Mouse (Mus musculus): Measurements from ENCODE around the gene Cep104. TPM values are rescaled to one million over a fixed set of nuclear protein-coding genes. Genes with fewer than 3 reads are reported as not detected.
A peak's percentile ranks its signal among the peaks of the same experiment; 100 is the strongest.

The Cep104 gene
- 43.4 and 46.6 TPM in 2 replicates for polyA plus RNA-seq (2012; rRNA removed)

- peaks cover 8% of the 10 kb centered on the region for H3K4me1 ChIP-seq (ENCODE audit: control insufficient read depth, insufficient read depth, low read length)
- no peaks in the 10 kb centered on the region; the same call in none of the 2 replicates for H3K36me3 ChIP-seq (ENCODE audit: control insufficient read depth, insufficient read depth, low read length)
- TF ChIP-seq CTCF (IDR thresholded peaks at IDR 0.05; ENCODE audit: control insufficient read depth, insufficient read depth, insufficient replicate concordance, low read depth, low read length): 0 out of 2 replicates have a peak, but pooled peaks have one; percentile 16
- TF ChIP-seq POLR2A (IDR thresholded peaks at IDR 0.05; ENCODE audit: control insufficient read depth, low read depth, low read length): peak; percentile 92
- H3K27me3 ChIP-seq (ENCODE audit: control insufficient read depth, insufficient read depth, low read length): no peaks in the 10 kb centered on the region
- peak within 1 kb of the TSS; percentile 68 for H3K27ac ChIP-seq (ENCODE audit: control insufficient read depth, insufficient read depth, low read depth, low read length)
- peak within 1 kb of the TSS; percentile 93 for H3K4me3 ChIP-seq (ENCODE audit: control insufficient read depth, low read depth, low read length)
Observed at GRCm38 (mm10) chr4:153974431-153975291, at the start of gene Cep104, which contains the start of gene Dffb. Cep104 (plus strand) TSS chr4:153975194. Dffb (minus strand) TSS chr4:153975126.

GRCm38 (mm10) chr4:153928772-153929299 is 46.2 kb upstream of the Cep104 start:
- Histone ChIP-seq H3K27ac (ENCODE audit: control insufficient read depth, insufficient read depth, low read depth, low read length) (no peak overlapping the region), H3K36me3 (ENCODE audit: control insufficient read depth, insufficient read depth, low read length) (no peaks in the 10 kb centered on the region), H3K4me1 (ENCODE audit: control insufficient read depth, insufficient read depth, low read length) (no peaks in the 10 kb centered on the region), H3K27me3 (ENCODE audit: control insufficient read depth, insufficient read depth, low read length) (no peaks in the 10 kb centered on the region), H3K4me3 (ENCODE audit: control insufficient read depth, low read depth, low read length) (no peak overlapping the region)
- TF ChIP-seq POLR2A (IDR thresholded peaks at IDR 0.05; ENCODE audit: control insufficient read depth, low read depth, low read length): no peak
- TF ChIP-seq CTCF (IDR thresholded peaks at IDR 0.05; ENCODE audit: control insufficient read depth, insufficient read depth, insufficient replicate concordance, low read depth, low read length): no peak

- TF ChIP-seq CTCF (IDR thresholded peaks at IDR 0.05; ENCODE audit: control insufficient read depth, insufficient read depth, insufficient replicate concordance, low read depth, low read length) (no peak), POLR2A (IDR thresholded peaks at IDR 0.05; ENCODE audit: control insufficient read depth, low read depth, low read length) (no peak)
- Histone ChIP-seq H3K27ac (ENCODE audit: control insufficient read depth, insufficient read depth, low read depth, low read length) (no peak overlapping the region), H3K27me3 (ENCODE audit: control insufficient read depth, insufficient read depth, low read length) (no peaks in the 10 kb centered on the region), H3K4me3 (ENCODE audit: control insufficient read depth, low read depth, low read length) (no peak overlapping the region), H3K36me3 (ENCODE audit: control insufficient read depth, insufficient read depth, low read length) (no peaks in the 10 kb centered on the region), H3K4me1 (ENCODE audit: control insufficient read depth, insufficient read depth, low read length) (no peaks in the 10 kb centered on the region)
Observed at GRCm38 (mm10) chr4:153929425-153929824, 45.6 kb upstream of the Cep104 start.

- Histone ChIP-seq H3K36me3 (ENCODE audit: control insufficient read depth, insufficient read depth, low read length) (no peaks in the 10 kb centered on the region), H3K4me1 (ENCODE audit: control insufficient read depth, insufficient read depth, low read length) (no peaks in the 10 kb centered on the region), H3K4me3 (ENCODE audit: control insufficient read depth, low read depth, low read length) (no peak overlapping the region), H3K27me3 (ENCODE audit: control insufficient read depth, insufficient read depth, low read length) (no peaks in the 10 kb centered on the region), H3K27ac (ENCODE audit: control insufficient read depth, insufficient read depth, low read depth, low read length) (no peak overlapping the region)
- TF ChIP-seq POLR2A (IDR thresholded peaks at IDR 0.05; ENCODE audit: control insufficient read depth, low read depth, low read length): no peak
- no peak for TF ChIP-seq CTCF (IDR thresholded peaks at IDR 0.05; ENCODE audit: control insufficient read depth, insufficient read depth, insufficient replicate concordance, low read depth, low read length)
Observed at GRCm38 (mm10) chr4:153929921-153930320, 45.1 kb upstream of the Cep104 start.

GRCm38 (mm10) chr4:153943243-153943642 is 31.8 kb upstream of the Cep104 start:
- Histone ChIP-seq H3K27me3 (ENCODE audit: control insufficient read depth, insufficient read depth, low read length) (no peaks in the 10 kb centered on the region), H3K27ac (ENCODE audit: control insufficient read depth, insufficient read depth, low read depth, low read length) (no peak overlapping the region), H3K4me3 (ENCODE audit: control insufficient read depth, low read depth, low read length) (no peak overlapping the region), H3K36me3 (ENCODE audit: control insufficient read depth, insufficient read depth, low read length) (no peaks in the 10 kb centered on the region), H3K4me1 (ENCODE audit: control insufficient read depth, insufficient read depth, low read length) (no peaks in the 10 kb centered on the region)
- TF ChIP-seq POLR2A (IDR thresholded peaks at IDR 0.05; ENCODE audit: control insufficient read depth, low read depth, low read length) (no peak), CTCF (IDR thresholded peaks at IDR 0.05; ENCODE audit: control insufficient read depth, insufficient read depth, insufficient replicate concordance, low read depth, low read length) (peak; percentile 58; the same call in 1 of the 2 replicates)

GRCm38 (mm10) chr4:153944261-153944660 is 30.7 kb upstream of the Cep104 start:
- H3K27me3 ChIP-seq (ENCODE audit: control insufficient read depth, insufficient read depth, low read length): no peaks in the 10 kb centered on the region
- no peak overlapping the region for H3K4me3 ChIP-seq (ENCODE audit: control insufficient read depth, low read depth, low read length)
- H3K4me1 ChIP-seq (ENCODE audit: control insufficient read depth, insufficient read depth, low read length): no peaks in the 10 kb centered on the region
- H3K27ac ChIP-seq (ENCODE audit: control insufficient read depth, insufficient read depth, low read depth, low read length): no peak overlapping the region
- TF ChIP-seq POLR2A (IDR thresholded peaks at IDR 0.05; ENCODE audit: control insufficient read depth, low read depth, low read length) (no peak), CTCF (IDR thresholded peaks at IDR 0.05; ENCODE audit: control insufficient read depth, insufficient read depth, insufficient replicate concordance, low read depth, low read length) (no peak)
- H3K36me3 ChIP-seq (ENCODE audit: control insufficient read depth, insufficient read depth, low read length): no peaks in the 10 kb centered on the region

GRCm38 (mm10) chr4:153945741-153946140 is 29.3 kb upstream of the Cep104 start:
- no peak overlapping the region for H3K4me3 ChIP-seq (ENCODE audit: control insufficient read depth, low read depth, low read length)
- no peaks in the 10 kb centered on the region for H3K36me3 ChIP-seq (ENCODE audit: control insufficient read depth, insufficient read depth, low read length)
- H3K27ac ChIP-seq (ENCODE audit: control insufficient read depth, insufficient read depth, low read depth, low read length): no peak overlapping the region
- no peak for TF ChIP-seq POLR2A (IDR thresholded peaks at IDR 0.05; ENCODE audit: control insufficient read depth, low read depth, low read length)
- TF ChIP-seq CTCF (IDR thresholded peaks at IDR 0.05; ENCODE audit: control insufficient read depth, insufficient read depth, insufficient replicate concordance, low read depth, low read length): no peak
- peaks cover 2% of the 10 kb centered on the region for H3K4me1 ChIP-seq (ENCODE audit: control insufficient read depth, insufficient read depth, low read length)
- no peaks in the 10 kb centered on the region for H3K27me3 ChIP-seq (ENCODE audit: control insufficient read depth, insufficient read depth, low read length)

All from testis, adult 2 months (tissue).